Mouse (Mus musculus) intestine, embryonic 15.5 days (tissue): ENCODE measurements at regions not wholly inside any gene's neighbourhood (a gene's known extent, or its start where the extent isn't known, plus 50 kb on each side); places are given as distances from the start of the nearest gene placed in this dataset.

ENCODE experiments used
- ATAC-seq: fragments of 200-750 bp; cut with Nextera tagmentation; 2 replicates; pipeline ENCODE4 v1.8.0; 2017; ENCODE audit warnings: moderate TSS enrichment, moderate library complexity
- H3K27ac ChIP-seq: fragments of 300-500 bp; sonication (generic); 2 replicates; pipeline ENCODE4 v1.5.1; 2015; ENCODE audit warnings: mild to moderate bottlenecking, inconsistent platforms
- H3K27me3 ChIP-seq: fragments of 300-500 bp; sonication (generic); replicated peaks from 2 replicates; pipeline ENCODE4 v1.6.1; 2015; ENCODE audit warnings: inconsistent platforms
- H3K36me3 ChIP-seq: fragments of 300-500 bp; sonication (generic); 2 replicates; pipeline ENCODE4 v1.6.1; 2015; ENCODE audit warnings: inconsistent platforms
- H3K4me1 ChIP-seq: fragments of 300-500 bp; sonication (generic); replicated peaks from 2 replicates; pipeline ENCODE4 v1.6.1; 2015; ENCODE audit warnings: inconsistent platforms
- H3K4me2 ChIP-seq: fragments of 300-500 bp; sonication (generic); replicated peaks from 2 replicates; pipeline ENCODE4 v1.6.1; 2015; ENCODE audit warnings: mild to moderate bottlenecking, inconsistent platforms
- H3K4me3 ChIP-seq: fragments of 300-500 bp; sonication (generic); replicated peaks from 2 replicates; pipeline ENCODE4 v1.5.1; 2015; ENCODE audit warnings: inconsistent platforms
- H3K9ac ChIP-seq: fragments of 300-500 bp; sonication (generic); 2 replicates; pipeline ENCODE4 v1.6.1; 2015; ENCODE audit warnings: inconsistent platforms
- H3K9me3 ChIP-seq: fragments of 300-500 bp; sonication (generic); 2 replicates; pipeline ENCODE4 v1.6.1; 2016; ENCODE audit warnings: inconsistent platforms
- WGBS: fragments of 180-500 bp; shearing (Covaris S2); methylation state at CpG from one replicate; pipeline ENCODE4 v1.1.7; 2015; 5-methylcytosine and 5-hydroxymethylcytosine counted together

GRCm38 (mm10) chr14:25301336-25302031 is 157.5 kb upstream of the Zmiz1 start:
- Histone ChIP-seq H3K9me3 (no peaks in the 10 kb centered on the region), H3K9ac (no peak overlapping the region), H3K4me3 (no peak overlapping the region), H3K36me3 (no peaks in the 10 kb centered on the region), H3K27me3 (no peaks in the 10 kb centered on the region), H3K27ac (no peak overlapping the region; the same call in 1 of the 2 replicates), H3K4me1 (peaks cover 28% of the 10 kb centered on the region), H3K4me2 (no peak overlapping the region)
- ATAC-seq: no peak
- WGBS: 48% methylated on average over 9 of the region's 9 CpGs

DNA sequence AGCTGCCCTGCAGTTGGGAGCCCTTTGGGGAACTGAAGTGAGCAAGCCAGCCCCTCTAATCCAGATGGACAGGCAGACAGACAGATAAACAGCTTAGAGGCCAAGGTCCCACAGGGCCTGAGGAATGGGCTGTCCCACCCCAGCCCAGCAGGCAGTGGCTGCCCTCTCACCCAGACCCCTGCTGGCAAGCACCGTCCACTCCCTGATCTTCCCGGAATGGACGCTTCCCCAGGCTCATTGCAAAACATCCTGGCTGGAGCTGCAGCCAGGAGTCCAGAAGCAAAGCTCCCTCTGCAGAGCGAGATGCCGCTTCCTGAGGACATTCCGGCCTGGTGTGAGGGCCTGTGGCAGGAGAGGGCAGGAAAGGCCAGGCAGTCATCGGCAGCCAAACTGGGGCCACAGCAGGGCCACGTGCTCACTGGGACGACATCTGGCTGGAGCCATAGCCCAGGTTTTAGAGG is 154.6 kb upstream of the Zmiz1 start:
- no peaks in the 10 kb centered on the region for H3K9me3 ChIP-seq
- H3K36me3 ChIP-seq: no peaks in the 10 kb centered on the region
- H3K4me2 ChIP-seq: peak overlapping the region; percentile 40
- peaks cover 42% of the 10 kb centered on the region for H3K4me1 ChIP-seq
- no peaks in the 10 kb centered on the region for H3K27me3 ChIP-seq
- peak overlapping the region; percentile 78 for H3K27ac ChIP-seq
- ATAC-seq: no peak
- WGBS: 15% methylated on average over 9 of the region's 9 CpGs
- peak overlapping the region; percentile 20; the same call in 1 of the 2 replicates for H3K9ac ChIP-seq
- H3K4me3 ChIP-seq: no peak overlapping the region

DNA sequence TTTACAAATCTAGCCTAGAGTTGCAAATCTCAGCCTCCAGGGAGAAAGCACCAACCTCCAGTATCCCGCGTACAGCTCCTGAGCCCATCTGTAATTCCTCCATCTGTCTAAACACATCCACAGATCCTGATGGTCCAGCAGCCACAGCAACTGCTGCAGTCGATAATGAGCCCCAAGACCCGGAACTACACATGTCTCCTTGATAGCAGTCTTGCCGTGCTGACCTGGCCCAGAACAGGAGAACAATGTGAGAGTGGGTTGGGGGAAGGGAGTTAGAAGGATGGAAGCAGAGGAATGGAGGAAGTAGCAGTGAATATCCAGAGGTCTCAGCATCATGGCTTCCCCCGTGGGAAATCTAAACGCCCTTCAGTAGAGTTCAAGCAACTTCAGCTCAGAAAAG is 152.8 kb upstream of the Zmiz1 start:
- no peak for ATAC-seq
- Histone ChIP-seq H3K9ac (no peak overlapping the region), H3K4me3 (no peak overlapping the region), H3K4me2 (peak overlapping the region; percentile 46; the same call in 1 of the 2 replicates), H3K27me3 (no peaks in the 10 kb centered on the region), H3K9me3 (no peaks in the 10 kb centered on the region), H3K4me1 (peaks cover 51% of the 10 kb centered on the region), H3K36me3 (no peaks in the 10 kb centered on the region), H3K27ac (no peak overlapping the region; the same call in 1 of the 2 replicates)
- 42% methylated on average over 7 of the region's 7 CpGs for WGBS

DNA sequence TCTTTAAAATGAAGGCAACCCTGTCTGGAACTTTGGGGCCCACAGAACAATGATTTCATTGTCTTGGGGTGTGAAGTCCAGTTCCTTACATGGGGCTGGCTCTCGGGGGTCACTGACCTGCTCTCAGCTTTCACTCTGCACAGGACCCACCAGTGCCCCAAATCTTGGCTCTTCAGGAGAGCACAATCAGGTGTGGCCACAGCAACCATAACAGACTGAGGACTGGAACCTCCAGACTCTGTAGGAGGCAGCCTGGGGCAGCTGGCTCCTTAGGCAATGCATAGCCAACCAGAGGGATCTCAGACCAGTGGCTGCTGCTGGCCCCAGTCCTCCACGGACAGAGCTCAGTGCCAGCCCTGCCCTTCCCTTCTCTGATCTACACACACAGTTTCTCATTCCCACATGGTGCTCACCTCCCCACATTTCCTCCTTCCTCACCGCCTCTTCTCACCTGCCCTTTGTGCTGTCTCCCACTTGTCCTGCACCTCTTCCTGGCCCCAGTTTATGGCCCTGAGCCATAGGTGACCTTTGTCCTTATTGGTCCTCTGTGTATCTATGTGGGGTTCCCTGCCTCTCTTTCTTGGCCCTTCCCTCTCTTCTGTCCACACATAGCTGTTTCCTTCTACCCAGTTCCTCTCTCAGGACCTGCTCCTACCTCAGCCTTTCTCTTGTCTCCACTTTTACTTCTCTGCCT is 151.9 kb upstream of the Zmiz1 start:
- Histone ChIP-seq H3K9me3 (no peaks in the 10 kb centered on the region), H3K4me3 (no peak overlapping the region), H3K36me3 (no peaks in the 10 kb centered on the region), H3K27me3 (no peaks in the 10 kb centered on the region), H3K4me2 (peak overlapping the region; percentile 46), H3K4me1 (peaks cover 55% of the 10 kb centered on the region), H3K27ac (peak overlapping the region; percentile 89), H3K9ac (no peak overlapping the region)
- peak; percentile 94 for ATAC-seq
- 51% methylated on average over 3 of the region's 3 CpGs for WGBS

DNA sequence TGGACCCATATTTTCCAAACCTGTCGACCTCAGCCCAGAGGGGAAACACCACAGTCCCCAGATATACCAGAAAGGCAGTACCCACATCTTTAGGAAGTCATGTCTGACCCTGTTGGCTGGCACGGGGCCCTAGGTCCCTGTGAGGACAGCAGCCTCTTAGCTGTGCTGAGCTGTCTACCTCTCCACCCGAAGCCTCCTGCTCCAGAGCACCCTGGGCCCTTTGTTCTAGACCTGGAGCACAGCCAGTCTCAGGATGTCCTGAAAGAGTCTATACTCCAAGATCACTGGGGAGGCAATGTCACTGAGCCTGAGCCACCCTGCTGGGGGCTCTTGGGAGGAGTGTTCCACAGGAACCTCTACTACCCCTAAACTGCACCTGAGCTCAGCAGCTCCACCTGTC is 150.9 kb upstream of the Zmiz1 start:
- no peaks in the 10 kb centered on the region for H3K9me3 ChIP-seq
- no peak overlapping the region for H3K9ac ChIP-seq
- no peak for ATAC-seq
- H3K27ac ChIP-seq: peak overlapping the region; percentile 76
- H3K4me1 ChIP-seq: peaks cover 61% of the 10 kb centered on the region
- H3K4me2 ChIP-seq: 0 out of 2 replicates have a peak overlapping the region, but pooled peaks have one; percentile 46
- H3K27me3 ChIP-seq: no peaks in the 10 kb centered on the region
- H3K4me3 ChIP-seq: no peak overlapping the region
- no peaks in the 10 kb centered on the region for H3K36me3 ChIP-seq
- 65% methylated on average over 3 of the region's 3 CpGs for WGBS

DNA sequence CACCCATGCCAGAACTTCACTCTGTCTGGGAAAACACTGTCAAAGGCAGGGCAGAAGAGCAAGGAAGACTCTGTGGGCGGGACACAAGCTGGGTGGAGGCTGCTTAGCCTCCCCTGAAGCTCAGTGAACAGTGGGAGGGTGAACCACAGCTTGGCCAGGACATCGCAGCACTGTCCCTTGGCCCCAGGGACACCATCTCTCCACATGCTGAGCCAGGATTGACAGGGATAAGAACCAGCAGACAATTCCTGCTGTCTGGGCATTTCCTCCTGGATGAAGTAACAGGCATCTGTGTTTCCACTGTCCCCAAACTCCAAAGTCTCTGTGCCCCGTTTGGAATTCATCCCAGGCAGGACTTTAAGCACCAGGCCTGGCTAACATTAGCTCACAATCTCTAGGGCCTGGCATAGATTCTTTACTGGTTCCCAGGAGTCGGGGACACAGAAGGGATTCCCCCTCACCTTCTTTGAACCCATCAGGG is 148.3 kb upstream of the Zmiz1 start:
- no peak overlapping the region for H3K9ac ChIP-seq
- peak overlapping the region; percentile 13; the same call in 1 of the 2 replicates for H3K27ac ChIP-seq
- no peak overlapping the region for H3K4me3 ChIP-seq
- no peaks in the 10 kb centered on the region for H3K36me3 ChIP-seq
- 61% methylated on average over 4 of the region's 4 CpGs for WGBS
- peaks cover 45% of the 10 kb centered on the region for H3K4me1 ChIP-seq
- H3K27me3 ChIP-seq: no peaks in the 10 kb centered on the region
- ATAC-seq: no peak
- no peak overlapping the region for H3K4me2 ChIP-seq
- H3K9me3 ChIP-seq: no peaks in the 10 kb centered on the region

DNA sequence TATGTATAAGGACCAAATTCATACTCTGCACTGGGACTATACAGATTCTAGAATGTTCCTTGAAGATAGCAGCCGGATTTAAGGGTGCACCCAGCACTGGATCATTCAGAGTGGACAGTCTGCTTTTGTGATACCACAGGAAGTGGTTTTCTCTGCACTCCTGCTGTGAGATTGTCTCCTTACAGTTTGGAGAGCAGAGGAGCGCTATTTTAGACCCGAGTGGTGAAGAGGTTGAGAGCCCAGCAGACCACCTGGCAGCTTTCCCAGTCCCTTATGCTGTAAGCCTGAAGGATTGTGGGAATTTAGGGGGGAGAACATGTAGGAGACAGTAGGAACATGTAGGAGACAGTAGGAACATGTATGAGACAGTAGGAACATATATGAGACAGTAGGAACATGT is 147.5 kb upstream of the Zmiz1 start:
- WGBS: 55% methylated on average over 3 of the region's 3 CpGs
- no peak for ATAC-seq
- H3K27ac ChIP-seq: no peak overlapping the region

DNA sequence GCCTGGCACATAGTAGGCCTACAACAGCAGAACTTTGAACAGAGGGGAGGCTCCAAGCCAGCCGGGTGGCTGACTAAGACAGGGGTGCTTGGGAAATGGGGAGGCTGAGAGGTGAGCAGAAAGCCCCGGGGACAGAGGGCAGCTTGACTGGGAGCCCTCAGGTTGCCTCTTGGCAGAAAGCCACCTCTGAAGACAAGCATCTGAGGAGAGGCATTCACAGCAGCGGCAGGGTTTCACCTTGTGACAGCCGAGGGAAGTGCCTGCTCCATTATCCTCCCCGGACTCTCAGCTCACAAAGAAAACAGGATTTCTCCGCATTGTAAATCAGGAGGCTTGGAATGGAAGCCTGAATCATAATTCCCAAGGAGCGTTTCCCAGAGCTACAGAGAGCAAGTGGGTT is 146.8 kb upstream of the Zmiz1 start:
- Histone ChIP-seq H3K36me3 (no peaks in the 10 kb centered on the region), H3K27ac (no peak overlapping the region), H3K27me3 (0 out of 2 replicates have a peak, but pooled peaks cover 4% of the 10 kb centered on the region), H3K4me1 (peaks cover 33% of the 10 kb centered on the region), H3K9me3 (no peaks in the 10 kb centered on the region), H3K9ac (no peak overlapping the region), H3K4me2 (no peak overlapping the region), H3K4me3 (no peak overlapping the region)
- WGBS: 29% methylated on average over 7 of the region's 7 CpGs
- no peak for ATAC-seq

More for the DNA sequence above, 147.5 kb upstream of the Zmiz1 start:
- Histone ChIP-seq H3K4me3 (no peak overlapping the region), H3K4me1 (peaks cover 38% of the 10 kb centered on the region), H3K4me2 (no peak overlapping the region), H3K9ac (no peak overlapping the region), H3K36me3 (no peaks in the 10 kb centered on the region), H3K9me3 (no peaks in the 10 kb centered on the region), H3K27me3 (no peaks in the 10 kb centered on the region)

GRCm38 (mm10) chr14:25312814-25313426 is 146.1 kb upstream of the Zmiz1 start:
- H3K4me3 ChIP-seq: no peak overlapping the region
- peaks cover 34% of the 10 kb centered on the region for H3K4me1 ChIP-seq
- H3K27me3 ChIP-seq: 0 out of 2 replicates have a peak, but pooled peaks cover 4% of the 10 kb centered on the region
- no peak overlapping the region for H3K9ac ChIP-seq
- no peak for ATAC-seq
- 86% methylated on average over 6 of the region's 6 CpGs for WGBS
- no peak overlapping the region for H3K4me2 ChIP-seq
- H3K9me3 ChIP-seq: no peaks in the 10 kb centered on the region
- no peak overlapping the region for H3K27ac ChIP-seq
- no peaks in the 10 kb centered on the region for H3K36me3 ChIP-seq

DNA sequence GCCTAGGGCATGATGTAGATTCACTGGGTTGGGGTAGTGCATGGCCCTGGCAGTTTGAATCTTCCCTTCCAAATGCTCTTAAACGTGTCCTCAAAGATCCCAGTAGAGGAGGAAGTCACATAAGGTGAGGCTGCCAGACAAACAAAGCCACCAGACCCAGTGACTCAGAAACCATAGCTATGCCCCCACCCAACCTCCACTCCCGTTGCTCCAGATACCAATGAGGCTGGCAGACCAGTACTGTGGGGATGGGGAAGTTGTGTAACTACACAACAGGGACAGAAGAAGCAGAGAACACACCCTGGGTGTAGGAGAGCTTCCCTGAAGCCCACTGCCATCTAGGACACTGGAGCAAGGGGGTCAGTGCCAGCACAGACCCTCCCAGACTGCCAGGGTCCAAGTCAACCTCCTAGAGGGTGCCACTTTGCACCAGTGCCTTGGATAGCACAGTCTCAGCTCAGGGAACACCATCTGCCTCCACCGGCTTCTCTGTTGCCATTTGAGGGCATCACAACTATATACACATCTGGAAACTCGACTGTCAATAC is 145.2 kb upstream of the Zmiz1 start:
- Histone ChIP-seq H3K4me3 (no peak overlapping the region), H3K9me3 (no peaks in the 10 kb centered on the region), H3K27me3 (0 out of 2 replicates have a peak, but pooled peaks cover 4% of the 10 kb centered on the region), H3K36me3 (no peaks in the 10 kb centered on the region), H3K4me1 (peaks cover 32% of the 10 kb centered on the region), H3K27ac (no peak overlapping the region), H3K4me2 (no peak overlapping the region), H3K9ac (no peak overlapping the region)
- 73% methylated on average over 4 of the region's 4 CpGs for WGBS
- no peak for ATAC-seq

GRCm38 (mm10) chr14:25316491-25316890 is 142.5 kb upstream of the Zmiz1 start:
- ATAC-seq: no peak
- WGBS: 95% methylated on average over 5 of the region's 5 CpGs
- Histone ChIP-seq H3K27ac (no peak overlapping the region), H3K9ac (no peak overlapping the region), H3K4me3 (no peak overlapping the region), H3K27me3 (0 out of 2 replicates have a peak, but pooled peaks cover 4% of the 10 kb centered on the region), H3K9me3 (no peaks in the 10 kb centered on the region), H3K4me2 (no peak overlapping the region), H3K36me3 (no peaks in the 10 kb centered on the region), H3K4me1 (peaks cover 20% of the 10 kb centered on the region)
